Mouse (Mus musculus): Measurements from ENCODE around the gene Dnajb14. TPM values are rescaled to one million over a fixed set of nuclear protein-coding genes. Genes with fewer than 3 reads are reported as not detected.
A peak's percentile ranks its signal among the peaks of the same experiment; 100 is the strongest.

Gene Dnajb14
- polyA plus RNA-seq (2015; fragmentation: Nextera tagmentation; extraction: Ambion mirVana), result 7.3 and 8.1 TPM in 2 replicates

GRCm38 (mm10) chr3:137867437-137868093, at the start of gene Dnajb14:
Gene Dnajb14, plus strand, starts transcription at chr3:137867675.
- peak; percentile 21 for ATAC-seq (replicated peaks; ENCODE audit: extremely low read depth, insufficient read depth, low FRiP score)
- Histone ChIP-seq H3K27ac (ENCODE audit: low read length) (peak within 1 kb of the TSS; percentile 99), H3K36me3 (ENCODE audit: control insufficient read depth, insufficient read depth) (peaks cover 5% of the 10 kb centered on the region; the same call in 1 of the 2 replicates), H3K9me3 (replicated peaks; ENCODE audit: control insufficient read depth, low read length) (no peaks in the 10 kb centered on the region), H3K4me2 (ENCODE audit: low read depth, low read length) (peak within 1 kb of the TSS; percentile 89), H3K4me1 (ENCODE audit: control insufficient read depth, insufficient read depth, low read length) (peaks cover 18% of the 10 kb centered on the region), H3K4me3 (ENCODE audit: low read length) (peak within 1 kb of the TSS; percentile 98), H3K27me3 (ENCODE audit: control insufficient read depth, insufficient read depth, low read length) (no peaks in the 10 kb centered on the region), H3K9ac (ENCODE audit: low read length) (peak within 1 kb of the TSS; percentile 100)
- under 1% methylated on average over 91 of the region's 94 CpGs for WGBS

- no peaks in the 10 kb centered on the region for H3K4me1 ChIP-seq (ENCODE audit: control insufficient read depth, insufficient read depth, low read length)
- no peak overlapping the region for H3K4me2 ChIP-seq (ENCODE audit: low read depth, low read length)
- no peaks in the 10 kb centered on the region for H3K9me3 ChIP-seq (replicated peaks; ENCODE audit: control insufficient read depth, low read length)
- no peaks in the 10 kb centered on the region for H3K27me3 ChIP-seq (ENCODE audit: control insufficient read depth, insufficient read depth, low read length)
- no peak overlapping the region for H3K27ac ChIP-seq (ENCODE audit: low read length)
- no peaks in the 10 kb centered on the region for H3K36me3 ChIP-seq (ENCODE audit: control insufficient read depth, insufficient read depth)
- ATAC-seq (replicated peaks; ENCODE audit: extremely low read depth, insufficient read depth, low FRiP score), result no peak
- H3K9ac ChIP-seq (ENCODE audit: low read length), result no peak overlapping the region
- no peak overlapping the region for H3K4me3 ChIP-seq (ENCODE audit: low read length)
- 30% methylated on average over 4 of the region's 4 CpGs for whole genome bisulfite sequencing
Observed at GRCm38 (mm10) chr3:137818713-137819112, 48.8 kb upstream of the Dnajb14 start.

GRCm38 (mm10) chr3:137820688-137821467, 46.6 kb upstream of the Dnajb14 start:
- no peak overlapping the region for H3K4me2 ChIP-seq (ENCODE audit: low read depth, low read length)
- H3K36me3 ChIP-seq (ENCODE audit: control insufficient read depth, insufficient read depth), result no peaks in the 10 kb centered on the region
- no peaks in the 10 kb centered on the region; the same call in 1 of the 2 replicates for H3K9me3 ChIP-seq (replicated peaks; ENCODE audit: control insufficient read depth, low read length)
- no peaks in the 10 kb centered on the region for H3K4me1 ChIP-seq (ENCODE audit: control insufficient read depth, insufficient read depth, low read length)
- H3K27ac ChIP-seq (ENCODE audit: low read length), result no peak overlapping the region
- H3K9ac ChIP-seq (ENCODE audit: low read length), result no peak overlapping the region
- ATAC-seq (replicated peaks; ENCODE audit: extremely low read depth, insufficient read depth, low FRiP score), result no peak
- no peak overlapping the region for H3K4me3 ChIP-seq (ENCODE audit: low read length)
- WGBS, result 71% methylated on average over 6 of the region's 6 CpGs
- no peaks in the 10 kb centered on the region for H3K27me3 ChIP-seq (ENCODE audit: control insufficient read depth, insufficient read depth, low read length)

GRCm38 (mm10) chr3:137823317-137823716, 44.2 kb upstream of the Dnajb14 start:
- WGBS, result 92% methylated on average over 3 of the region's 3 CpGs

GRCm38 (mm10) chr3:137827678-137828077, 39.8 kb upstream of the Dnajb14 start:
- Histone ChIP-seq H3K27me3 (ENCODE audit: control insufficient read depth, insufficient read depth, low read length) (no peaks in the 10 kb centered on the region), H3K9ac (ENCODE audit: low read length) (peak overlapping the region; percentile 15; the same call in 1 of the 2 replicates), H3K4me2 (ENCODE audit: low read depth, low read length) (peak overlapping the region; percentile 15; the same call in 1 of the 2 replicates), H3K4me3 (ENCODE audit: low read length) (no peak overlapping the region), H3K9me3 (replicated peaks; ENCODE audit: control insufficient read depth, low read length) (no peaks in the 10 kb centered on the region; the same call in 1 of the 2 replicates), H3K27ac (ENCODE audit: low read length) (peak overlapping the region; percentile 77), H3K4me1 (ENCODE audit: control insufficient read depth, insufficient read depth, low read length) (peaks cover 8% of the 10 kb centered on the region), H3K36me3 (ENCODE audit: control insufficient read depth, insufficient read depth) (no peaks in the 10 kb centered on the region)
- no peak for ATAC-seq (replicated peaks; ENCODE audit: extremely low read depth, insufficient read depth, low FRiP score)
- 23% methylated on average over 11 of the region's 11 CpGs for WGBS

More at GRCm38 (mm10) chr3:137823317-137823716, 44.2 kb upstream of the Dnajb14 start:
- no peak overlapping the region for H3K27ac ChIP-seq (ENCODE audit: low read length)
- no peak overlapping the region for H3K4me2 ChIP-seq (ENCODE audit: low read depth, low read length)
- no peak overlapping the region for H3K9ac ChIP-seq (ENCODE audit: low read length)
- H3K36me3 ChIP-seq (ENCODE audit: control insufficient read depth, insufficient read depth), result no peaks in the 10 kb centered on the region
- no peak for ATAC-seq (replicated peaks; ENCODE audit: extremely low read depth, insufficient read depth, low FRiP score)
- H3K4me3 ChIP-seq (ENCODE audit: low read length), result no peak overlapping the region
- H3K4me1 ChIP-seq (ENCODE audit: control insufficient read depth, insufficient read depth, low read length), result peaks cover 8% of the 10 kb centered on the region
- H3K27me3 ChIP-seq (ENCODE audit: control insufficient read depth, insufficient read depth, low read length), result no peaks in the 10 kb centered on the region
- H3K9me3 ChIP-seq (replicated peaks; ENCODE audit: control insufficient read depth, low read length), result no peaks in the 10 kb centered on the region; the same call in 1 of the 2 replicates

GRCm38 (mm10) chr3:137831156-137831555, 36.3 kb upstream of the Dnajb14 start:
- H3K4me2 ChIP-seq (ENCODE audit: low read depth, low read length), result no peak overlapping the region
- 91% methylated on average over 2 of the region's 2 CpGs for WGBS
- no peak overlapping the region for H3K27ac ChIP-seq (ENCODE audit: low read length)
- H3K9ac ChIP-seq (ENCODE audit: low read length), result no peak overlapping the region
- H3K27me3 ChIP-seq (ENCODE audit: control insufficient read depth, insufficient read depth, low read length), result no peaks in the 10 kb centered on the region
- ATAC-seq (replicated peaks; ENCODE audit: extremely low read depth, insufficient read depth, low FRiP score), result no peak
- H3K4me1 ChIP-seq (ENCODE audit: control insufficient read depth, insufficient read depth, low read length), result peaks cover 10% of the 10 kb centered on the region
- no peak overlapping the region for H3K4me3 ChIP-seq (ENCODE audit: low read length)
- no peaks in the 10 kb centered on the region for H3K36me3 ChIP-seq (ENCODE audit: control insufficient read depth, insufficient read depth)
- no peaks in the 10 kb centered on the region for H3K9me3 ChIP-seq (replicated peaks; ENCODE audit: control insufficient read depth, low read length)

GRCm38 (mm10) chr3:137833128-137833527, 34.3 kb upstream of the Dnajb14 start:
- H3K27ac ChIP-seq (ENCODE audit: low read length), result no peak overlapping the region
- no peaks in the 10 kb centered on the region for H3K27me3 ChIP-seq (ENCODE audit: control insufficient read depth, insufficient read depth, low read length)
- ATAC-seq (replicated peaks; ENCODE audit: extremely low read depth, insufficient read depth, low FRiP score), result no peak
- H3K9me3 ChIP-seq (replicated peaks; ENCODE audit: control insufficient read depth, low read length), result no peaks in the 10 kb centered on the region
- H3K9ac ChIP-seq (ENCODE audit: low read length), result no peak overlapping the region
- H3K4me2 ChIP-seq (ENCODE audit: low read depth, low read length), result no peak overlapping the region
- peaks cover 5% of the 10 kb centered on the region for H3K4me1 ChIP-seq (ENCODE audit: control insufficient read depth, insufficient read depth, low read length)
- no peak overlapping the region for H3K4me3 ChIP-seq (ENCODE audit: low read length)
- no peaks in the 10 kb centered on the region for H3K36me3 ChIP-seq (ENCODE audit: control insufficient read depth, insufficient read depth)

- 77% methylated on average over 4 of the region's 4 CpGs for WGBS
- no peaks in the 10 kb centered on the region for H3K27me3 ChIP-seq (ENCODE audit: control insufficient read depth, insufficient read depth, low read length)
- no peak overlapping the region for H3K27ac ChIP-seq (ENCODE audit: low read length)
- H3K4me3 ChIP-seq (ENCODE audit: low read length), result no peak overlapping the region
- H3K36me3 ChIP-seq (ENCODE audit: control insufficient read depth, insufficient read depth), result no peaks in the 10 kb centered on the region
- H3K9me3 ChIP-seq (replicated peaks; ENCODE audit: control insufficient read depth, low read length), result no peaks in the 10 kb centered on the region
- no peak for ATAC-seq (replicated peaks; ENCODE audit: extremely low read depth, insufficient read depth, low FRiP score)
- no peak overlapping the region for H3K9ac ChIP-seq (ENCODE audit: low read length)
- H3K4me1 ChIP-seq (ENCODE audit: control insufficient read depth, insufficient read depth, low read length), result peaks cover 5% of the 10 kb centered on the region
- no peak overlapping the region for H3K4me2 ChIP-seq (ENCODE audit: low read depth, low read length)
Observed at GRCm38 (mm10) chr3:137833698-137834097, 33.8 kb upstream of the Dnajb14 start.

- Histone ChIP-seq H3K36me3 (ENCODE audit: control insufficient read depth, insufficient read depth) (no peaks in the 10 kb centered on the region), H3K4me2 (ENCODE audit: low read depth, low read length) (no peak overlapping the region), H3K9ac (ENCODE audit: low read length) (no peak overlapping the region), H3K27me3 (ENCODE audit: control insufficient read depth, insufficient read depth, low read length) (no peaks in the 10 kb centered on the region), H3K27ac (ENCODE audit: low read length) (peak overlapping the region; percentile 65), H3K9me3 (replicated peaks; ENCODE audit: control insufficient read depth, low read length) (no peaks in the 10 kb centered on the region), H3K4me1 (ENCODE audit: control insufficient read depth, insufficient read depth, low read length) (peaks cover 5% of the 10 kb centered on the region), H3K4me3 (ENCODE audit: low read length) (no peak overlapping the region)
- 0 out of 2 replicates have a peak, but pooled peaks have one; percentile 67 for ATAC-seq (replicated peaks; ENCODE audit: extremely low read depth, insufficient read depth, low FRiP score)
- 67% methylated on average over 1 of the region's 1 CpGs for WGBS
Observed at GRCm38 (mm10) chr3:137836543-137836942, 30.9 kb upstream of the Dnajb14 start.

Data from heart, embryonic 16.5 days (tissue).